Mouse (Mus musculus): ENCODE measurements around the gene Tmem222.

- TF ChIP-seq E2F4 (IDR thresholded peaks at IDR 0.05; ENCODE audit: insufficient read depth), result no peak
- no peak for TF ChIP-seq MYOD1 (IDR thresholded peaks at IDR 0.05; ENCODE audit: control insufficient read depth in 1 of 3, insufficient read length in 2 of 3, low read depth in 2 of 3)
- TF ChIP-seq REST (IDR thresholded peaks at IDR 0.05; ENCODE audit: insufficient read depth, insufficient read length), result no peak
- no peak for TF ChIP-seq TCF3 (IDR thresholded peaks at IDR 0.05; ENCODE audit: insufficient read length, low read depth)
- no peak for TF ChIP-seq USF1 (IDR thresholded peaks at IDR 0.05; ENCODE audit: low read depth)
- TF ChIP-seq POLR2A (IDR thresholded peaks at IDR 0.05; ENCODE audit: insufficient read length, low read depth), result no peak
- no peak for TF ChIP-seq POLR2AphosphoS2 (IDR thresholded peaks at IDR 0.05; ENCODE audit: insufficient read length, low read depth)
- no peak for TF ChIP-seq SRF (IDR thresholded peaks at IDR 0.05; ENCODE audit: control insufficient read depth, insufficient read length, low read depth)
- no peak for TF ChIP-seq MAX (IDR thresholded peaks at IDR 0.05; ENCODE audit: low read depth)
- TF ChIP-seq TCF12 (IDR thresholded peaks at IDR 0.05; ENCODE audit: insufficient read depth, poor library complexity, severe bottlenecking), result no peak
Measured at GRCm38 (mm10) chr4:133257798-133258408, 19.7 kb downstream of the Tmem222 start.
